Mouse (Mus musculus): ENCODE measurements at regions not wholly inside any gene's neighbourhood (a gene's known extent, or its start where the extent isn't known, plus 50 kb on each side); places are given as distances from the start of the nearest gene placed in this dataset.

GRCm38 (mm10) chr6:145310601-145311000 lies 60.6 kb upstream of the Kras start:
- intact Hi-C loops (cut with DNase I), result no loop called here
- no peak for DNase-seq

- no peak for DNase-seq
- intact Hi-C loops (cut with DNase I), result no loop called here
These were observed 59.0 kb upstream of the Kras start for GRCm38 (mm10) chr6:145309025-145309424.

- intact Hi-C loops (cut with DNase I), result no loop called here
- no peak for DNase-seq
These were observed 57.2 kb upstream of the Kras start for GRCm38 (mm10) chr6:145307237-145307636.

GRCm38 (mm10) chr6:145306331-145307124 lies 56.5 kb upstream of the Kras start:
- intact Hi-C loops (cut with DNase I), result no loop called here
- peak in 1 of 2 experiments; percentile 17 for DNase-seq

- intact Hi-C loops (cut with DNase I), result no loop called here
- no peak for DNase-seq
These were observed 55.6 kb upstream of the Kras start for GRCm38 (mm10) chr6:145305669-145306068.

- intact Hi-C loops (cut with DNase I), result no loop called here
- peak; percentile 26 to 39 for DNase-seq
These were observed 53.6 kb upstream of the Kras start for GRCm38 (mm10) chr6:145303641-145304070.

GRCm38 (mm10) chr6:145302907-145303640 lies 53.0 kb upstream of the Kras start:
- intact Hi-C loops (cut with DNase I), result no loop called here
- no peak for DNase-seq

- DNase-seq, result no peak
- intact Hi-C loops (cut with DNase I), result no loop called here
These were observed 52.1 kb upstream of the Kras start for GRCm38 (mm10) chr6:145302105-145302504.

GRCm38 (mm10) chr6:145300266-145300858 lies 50.3 kb upstream of the Kras start:
- intact Hi-C loops (cut with DNase I), result no loop called here
- no peak for DNase-seq

Measured in heart, postnatal 36 days (tissue).